Mouse (Mus musculus): ENCODE results near the gene D630003M21Rik.

- TF ChIP-seq CTCF (IDR thresholded peaks at IDR 0.05; ENCODE audit: low read depth, low read length) = no peak
- no peak for TF ChIP-seq GATA2 (IDR thresholded peaks at IDR 0.05; ENCODE audit: borderline replicate concordance, low read depth, low read length)
- TF ChIP-seq TAL1 (conservative IDR thresholded peaks at IDR 0.05; ENCODE audit: low read depth, low read length) = no peak
- TF ChIP-seq GATA1 (IDR thresholded peaks at IDR 0.05; ENCODE audit: borderline replicate concordance, low read length) = no peak
These were observed 45.8 kb downstream of the D630003M21Rik start for GRCm38 (mm10) chr2:158183266-158183665.

Measured in G1E (cell line).